Mouse (Mus musculus): ENCODE measurements around the gene Kel. TPM values are rescaled to one million over a fixed set of nuclear protein-coding genes. Genes with fewer than 3 reads are reported as not detected.

The Kel gene
- total RNA-seq, 2 experiments from 2014 or later = not detected

DNA sequence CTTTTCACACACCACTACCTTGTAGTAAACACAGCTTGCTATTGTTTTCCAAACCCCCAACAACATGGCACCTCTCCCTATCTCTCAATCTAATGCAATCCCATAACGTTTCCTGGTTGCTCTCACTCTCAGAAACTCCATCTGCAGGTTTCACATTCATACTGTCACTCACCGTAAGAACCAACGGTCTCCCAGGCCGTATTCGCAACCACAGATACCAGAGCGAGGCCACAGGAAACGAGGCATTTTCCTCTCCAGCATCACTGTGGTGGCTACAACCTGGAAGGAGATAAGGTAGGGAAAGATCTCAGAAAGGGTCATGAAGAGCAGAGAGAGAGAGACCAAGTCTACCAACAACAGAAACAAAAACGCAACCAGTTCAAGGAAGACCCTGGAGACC lies 49.5 kb downstream of the Kel start:
- DNase-seq (ENCODE audit: low spot score in 2 of 2) = no peak
- intact Hi-C loops (cut with DNase I) = no loop called here

DNA sequence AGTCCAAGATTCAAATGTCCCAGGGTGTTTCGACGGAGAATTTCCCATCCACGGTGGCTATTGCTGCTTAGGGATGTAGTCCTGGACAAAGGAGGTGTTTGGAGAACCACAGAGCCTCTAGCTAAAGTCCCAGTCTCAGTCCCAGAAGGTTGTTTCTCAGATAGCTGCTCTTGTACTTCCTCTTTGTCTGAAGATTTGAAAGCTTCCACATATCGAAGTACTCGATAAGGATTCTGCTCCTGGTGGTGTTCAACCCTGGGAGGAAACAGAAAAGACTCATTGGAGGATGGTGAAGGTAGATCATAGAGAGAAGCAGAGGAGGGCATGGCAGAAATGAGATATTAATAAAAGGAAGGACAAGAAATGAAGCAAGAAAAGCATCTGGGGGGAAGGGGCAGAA lies 51.0 kb downstream of the Kel start:
- intact Hi-C loops (cut with DNase I) = no loop called here
- no peak for DNase-seq (ENCODE audit: low spot score in 2 of 2)

DNA sequence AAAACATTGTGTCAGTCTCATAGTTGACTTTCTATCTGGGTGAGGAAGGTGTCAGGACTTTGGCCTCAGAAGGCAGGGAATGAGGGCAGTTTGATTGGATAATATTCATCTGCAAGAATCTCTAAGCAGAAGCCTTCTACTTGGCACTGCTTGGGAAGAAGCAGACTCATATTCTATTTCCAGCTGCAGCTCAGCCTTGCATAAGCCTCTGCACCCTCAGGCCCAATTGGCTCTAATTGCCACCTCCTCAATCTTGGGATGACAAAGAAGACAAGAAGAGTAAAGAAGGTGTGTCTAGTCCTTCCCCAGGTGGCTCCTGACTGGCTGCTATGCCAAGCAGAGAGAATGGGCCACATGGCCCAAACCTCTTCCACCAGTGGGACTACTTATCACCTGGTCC lies 57.5 kb downstream of the Kel start:
- no peak for DNase-seq (ENCODE audit: low spot score in 2 of 2)

DNA sequence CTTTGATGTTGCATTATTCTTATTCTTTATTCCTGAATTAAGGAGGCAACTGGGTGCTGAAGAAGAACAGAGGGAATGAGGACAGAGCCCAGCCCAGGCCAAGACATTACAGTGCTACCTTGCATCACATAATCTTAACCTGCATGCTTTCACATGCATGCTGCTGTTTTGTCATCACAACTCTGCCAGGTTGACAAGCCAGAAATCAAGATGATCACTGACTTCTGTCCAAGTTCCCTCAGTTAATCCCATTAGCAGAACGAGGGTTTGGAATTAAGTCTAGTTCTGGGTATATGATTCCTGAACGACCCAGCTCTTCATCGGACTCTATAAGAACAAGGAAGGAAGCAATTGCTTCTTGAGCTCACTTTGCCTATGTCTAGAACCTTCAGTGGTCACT lies 57.9 kb downstream of the Kel start:
- no peak for DNase-seq (ENCODE audit: low spot score in 2 of 2)
- intact Hi-C loops (cut with DNase I) = no loop called here

More for the DNA sequence above, 57.5 kb downstream of the Kel start:
- intact Hi-C loops (cut with DNase I) = no loop called here

DNA sequence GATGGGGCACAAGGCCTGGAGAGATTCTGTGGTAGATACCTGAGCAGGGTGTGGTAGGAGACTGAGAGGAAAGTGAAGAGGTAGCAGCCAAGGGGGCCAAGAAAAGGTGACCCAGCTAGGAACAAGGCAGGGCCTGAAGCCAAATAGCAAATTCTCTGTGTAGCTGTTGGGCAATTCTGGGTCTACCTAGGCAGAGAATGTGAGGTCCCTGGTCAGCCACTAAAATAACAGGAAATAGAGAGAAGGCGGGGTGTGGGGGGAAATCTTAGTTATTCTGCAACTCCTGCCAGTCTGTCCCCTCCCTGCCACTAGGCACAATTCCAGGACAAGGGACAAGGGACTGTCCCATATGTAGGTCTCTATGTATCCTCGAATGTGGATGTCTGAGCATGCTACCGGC lies 60.9 kb downstream of the Kel start:
- intact Hi-C loops (cut with DNase I) = no loop called here
- no peak for DNase-seq (ENCODE audit: low spot score in 2 of 2)

DNA sequence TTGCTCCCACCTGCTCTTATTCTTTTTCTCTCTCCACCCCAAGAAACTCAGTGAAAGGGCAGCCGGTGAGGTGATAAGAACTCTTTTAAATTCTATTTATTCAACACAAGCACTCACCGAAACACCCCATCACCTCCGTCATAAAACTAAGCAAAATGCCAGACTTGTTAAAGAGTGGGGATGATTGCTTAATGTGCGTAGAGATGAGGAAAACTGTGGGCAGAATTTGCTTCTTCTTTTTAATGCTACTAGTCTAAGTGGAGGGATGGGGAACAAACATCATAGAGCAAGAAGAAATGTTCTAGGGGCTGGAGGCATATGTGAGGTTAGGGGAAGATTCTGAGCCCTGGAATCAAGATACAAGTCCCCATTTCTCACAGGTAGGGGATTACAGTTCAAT lies 61.4 kb downstream of the Kel start:
- intact Hi-C loops (cut with DNase I) = no loop called here
- DNase-seq (ENCODE audit: low spot score in 2 of 2) = no peak

DNA sequence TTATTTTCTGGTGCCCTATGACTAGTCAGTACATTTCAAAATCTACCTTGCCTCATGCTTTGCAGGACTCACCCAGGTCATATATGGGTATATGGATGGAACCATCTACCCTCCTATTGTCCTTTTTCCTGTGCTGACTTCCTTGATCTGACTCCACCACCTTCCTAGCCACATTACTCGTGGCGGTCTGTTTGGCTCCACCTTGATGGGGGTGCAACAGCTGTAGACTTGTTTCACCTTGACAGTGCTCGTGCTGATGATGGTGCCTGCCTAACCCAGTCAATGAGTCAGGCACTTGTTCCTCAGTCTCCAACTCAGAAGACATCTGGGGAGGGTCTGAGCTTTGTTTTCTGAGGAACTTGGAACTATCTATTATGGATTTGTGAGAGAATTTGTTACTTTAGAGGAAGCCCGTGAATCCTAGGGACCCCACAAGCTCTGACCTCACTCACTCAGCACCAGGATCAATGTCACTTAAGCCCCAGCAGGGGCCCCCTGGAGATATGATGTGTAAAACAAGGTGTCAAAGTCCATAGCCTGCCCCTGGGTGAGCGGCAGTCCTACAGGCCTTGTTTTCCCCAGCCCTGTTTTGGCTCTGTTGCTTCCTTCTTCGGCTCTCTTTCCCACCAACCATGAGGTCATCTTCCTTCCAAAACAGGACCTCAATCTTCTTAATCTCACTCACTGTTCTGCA lies 62.8 kb downstream of the Kel start:
- no peak for DNase-seq (ENCODE audit: low spot score in 2 of 2)
- intact Hi-C loops (cut with DNase I) = no loop called here

DNA sequence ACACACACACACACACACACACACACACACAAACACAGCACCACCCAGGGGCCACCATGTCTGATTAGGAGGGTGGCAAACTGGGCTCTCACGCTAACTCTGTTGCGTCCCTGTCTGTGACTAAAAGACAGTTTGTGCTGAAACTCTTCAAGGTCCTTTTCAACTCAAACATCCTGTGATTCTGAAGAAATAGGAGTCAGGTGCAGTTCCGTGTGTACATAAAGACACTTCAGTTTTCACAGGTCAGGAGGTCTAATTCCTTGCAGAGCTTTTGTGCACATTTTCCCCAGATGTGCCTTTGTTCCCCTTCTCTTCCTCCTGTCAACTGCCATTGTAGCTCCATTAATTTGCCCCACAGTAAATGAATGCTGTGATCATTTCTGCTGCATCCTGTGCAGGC lies 63.7 kb downstream of the Kel start:
- DNase-seq (ENCODE audit: low spot score in 2 of 2) = no peak
- intact Hi-C loops (cut with DNase I) = no loop called here

DNA sequence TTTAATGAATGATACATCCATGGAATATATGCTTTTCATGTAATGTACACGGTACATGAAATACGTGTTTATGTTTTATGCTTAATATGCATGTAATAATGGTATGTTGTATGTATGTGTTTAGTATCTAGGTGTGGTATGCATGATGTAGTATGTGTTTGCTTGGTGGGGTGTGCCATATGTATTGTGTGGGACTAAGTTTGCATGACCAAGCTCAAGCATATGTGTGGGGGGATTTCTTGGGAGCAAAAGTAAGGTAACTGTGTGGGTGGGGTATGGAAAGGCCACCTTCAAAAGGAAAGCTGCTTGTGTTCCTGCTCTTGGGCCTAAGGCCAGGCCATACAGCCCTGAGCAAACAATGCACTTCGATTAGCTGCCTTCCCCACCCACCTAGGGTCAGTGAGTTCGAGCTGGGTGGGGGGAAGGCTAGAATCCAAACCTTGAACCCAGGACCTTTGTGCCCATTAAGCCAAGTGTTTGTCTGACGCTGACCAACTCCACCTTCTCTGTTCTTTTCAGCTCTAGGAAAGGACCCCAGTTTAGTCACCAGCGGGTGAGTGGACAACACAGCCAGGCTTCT lies 66.1 kb downstream of the Kel start:
- no peak for DNase-seq (ENCODE audit: low spot score in 2 of 2)
- intact Hi-C loops (cut with DNase I) = no loop called here

DNA sequence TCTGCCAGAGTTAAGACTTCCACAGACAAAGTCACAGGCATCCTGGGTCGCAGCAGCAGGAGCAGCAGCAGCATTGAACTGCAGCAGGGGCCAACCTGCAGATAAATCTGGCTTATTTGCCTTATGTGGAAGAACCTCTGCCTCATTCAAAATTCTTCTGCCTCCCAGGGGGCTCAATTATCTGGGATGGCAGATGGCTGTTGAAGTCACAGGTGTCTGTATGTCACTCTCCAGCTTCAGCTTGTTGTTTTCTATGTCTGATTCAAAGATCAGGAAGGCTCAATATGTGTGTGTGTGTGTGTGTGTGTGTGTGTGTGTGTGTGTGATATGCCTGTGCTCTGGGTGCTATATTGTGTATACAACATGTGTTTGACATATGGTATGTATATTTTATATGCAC lies 66.7 kb downstream of the Kel start:
- no peak for DNase-seq (ENCODE audit: low spot score in 2 of 2)
- intact Hi-C loops (cut with DNase I) = no loop called here

Other genes starting within 250 kb of the Kel start
- not detected for gene Prss1, start 245.4 kb downstream of the Kel start, total RNA-seq (2021)
- not detected for gene Prss2, start 182.6 kb downstream of the Kel start, total RNA-seq (2021)
- gene Ephb6, start 98.9 kb downstream of the Kel start, total RNA-seq (2021) = 100 to 1,000 TPM; 142 to 146 TPM
- 1 to 10 TPM; 1.8 to 3.0 TPM for gene Trpv6, start 67.9 kb downstream of the Kel start, total RNA-seq (2021)
- not detected for gene Trpv5, start 23.6 kb downstream of the Kel start, total RNA-seq (2021)
- gene Llcfc1, start 19.9 kb downstream of the Kel start, total RNA-seq (2021) = not detected
- gene Olfr459, start 70.8 kb upstream of the Kel start, total RNA-seq (2021) = not detected
- not detected for gene Pip, start 143.2 kb upstream of the Kel start, total RNA-seq (2021)
- gene Sval2, start 148.7 kb upstream of the Kel start, total RNA-seq (2021) = not detected
- gene Sval1, start 247.3 kb upstream of the Kel start, total RNA-seq (2021) = not detected

All from left cerebral cortex, postnatal 14 days (tissue).